Mouse (Mus musculus) kidney, embryonic 16.5 days (tissue): ENCODE measurements around the gene Gbp4. TPM values are rescaled to one million over a fixed set of nuclear protein-coding genes. Genes with fewer than 3 reads are reported as not detected.

ENCODE experiments used
- polyA plus RNA-seq: library from polyadenylated mRNA; unstranded; fragments of >200 nt; fragmentation: Nextera tagmentation; extraction: Ambion mirVana; gene quantifications from 2 replicates; pipeline ENCODE4 v1.2.1, GENCODE M21; 2015

The Gbp4 gene
- polyA plus RNA-seq, 1 experiment from 2014 or later = 0.37 TPM

Other genes with a start within 250 kb of the Gbp4 start
- gene Abcg3, start 156.9 kb downstream of the Gbp4 start, polyA plus RNA-seq = 1.6 and 1.8 TPM in 2 replicates
- 2.3 and 2.9 TPM in 2 replicates for gene Gbp9, start within 50 bp of the Gbp4 start, polyA plus RNA-seq
- 0.54 and 0.59 TPM in 2 replicates for gene Gbp8, start within 50 bp of the Gbp4 start, polyA plus RNA-seq
- not detected in 2 replicates for gene Gbp10, start 99.9 kb upstream of the Gbp4 start, polyA plus RNA-seq
- not detected in 2 replicates for gene Gm43302, start 154.1 kb upstream of the Gbp4 start, polyA plus RNA-seq
- 0.63 and 0.86 TPM in 2 replicates for gene Gbp6, start 154.1 kb upstream of the Gbp4 start, polyA plus RNA-seq